Mouse (Mus musculus) right cerebral cortex, adult 18-20 months (tissue): ENCODE data around the gene Vapb.

ENCODE experiments used
- DNase-seq: peaks from one replicate; pipeline ENCODE4 v3.0.0; 2022; ENCODE audit warnings: mixed read lengths

Vapb gene

GRCm38 (mm10) chr2:173794018-173794417, 56.7 kb downstream of the Vapb start:
- DNase-seq: no peak

DNA sequence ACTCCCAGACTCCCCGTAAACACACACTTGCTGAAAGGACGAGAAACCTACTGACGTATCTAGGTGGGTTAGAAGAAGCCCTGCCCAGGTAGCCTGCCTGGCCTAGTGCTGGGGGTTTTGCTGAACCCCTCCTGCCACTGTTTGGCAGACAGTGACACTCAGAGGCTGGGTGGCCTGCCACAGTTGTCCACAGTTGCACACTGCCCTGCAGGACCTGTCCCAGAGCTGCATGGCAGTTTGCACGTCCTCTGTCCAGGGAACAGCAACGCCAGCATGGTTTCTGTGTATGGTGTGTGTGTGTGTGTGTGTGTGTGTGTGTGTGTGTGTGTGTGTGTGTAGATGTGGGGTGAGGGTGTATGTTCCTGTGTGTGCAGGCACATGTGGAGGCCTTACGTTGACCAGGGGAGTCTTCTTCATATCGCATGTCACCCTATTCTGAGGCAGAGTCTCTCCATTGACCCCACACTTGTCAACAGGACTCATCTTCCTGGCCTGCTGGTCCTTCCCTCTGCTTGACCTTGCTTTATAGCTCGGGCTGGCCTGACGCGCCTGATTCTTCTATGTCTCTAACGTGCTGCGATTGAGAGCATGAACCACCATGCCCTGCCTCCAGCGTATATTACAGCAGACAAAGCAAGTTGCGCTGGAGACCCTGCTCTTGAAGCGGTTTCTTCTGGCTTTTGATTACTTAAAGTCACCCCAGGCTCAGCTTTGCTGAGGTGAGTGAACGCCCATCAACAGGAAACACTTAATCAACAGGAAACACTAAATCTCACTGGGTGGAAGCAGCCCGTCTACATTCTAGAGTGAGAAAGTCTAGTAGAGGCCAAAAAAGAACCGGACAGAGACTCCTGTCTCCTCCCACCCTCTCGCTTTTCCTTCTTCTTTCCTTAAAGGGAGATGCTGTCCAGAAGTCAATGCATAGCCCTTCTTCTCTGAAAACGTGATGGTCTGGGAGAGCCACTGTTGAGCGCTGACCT, 57.5 kb downstream of the Vapb start:
- DNase-seq: no peak

GRCm38 (mm10) chr2:173795801-173796673, 58.7 kb downstream of the Vapb start:
- DNase-seq: no peak

DNA sequence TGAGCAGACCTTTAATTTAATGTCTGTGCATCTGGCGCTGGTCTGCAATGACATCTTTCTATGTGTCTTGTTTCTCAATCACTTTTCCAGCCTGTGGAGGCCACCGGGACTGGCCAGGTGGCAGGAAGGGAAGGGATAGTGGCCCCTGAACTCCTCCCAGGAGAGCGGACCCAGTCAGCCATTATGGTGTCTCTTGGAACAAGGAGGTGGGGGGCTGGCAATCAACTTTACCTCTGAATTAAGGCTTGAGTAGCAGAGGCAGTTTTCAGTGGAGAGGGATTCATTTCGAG, 59.3 kb downstream of the Vapb start:
- DNase-seq: no peak

DNA sequence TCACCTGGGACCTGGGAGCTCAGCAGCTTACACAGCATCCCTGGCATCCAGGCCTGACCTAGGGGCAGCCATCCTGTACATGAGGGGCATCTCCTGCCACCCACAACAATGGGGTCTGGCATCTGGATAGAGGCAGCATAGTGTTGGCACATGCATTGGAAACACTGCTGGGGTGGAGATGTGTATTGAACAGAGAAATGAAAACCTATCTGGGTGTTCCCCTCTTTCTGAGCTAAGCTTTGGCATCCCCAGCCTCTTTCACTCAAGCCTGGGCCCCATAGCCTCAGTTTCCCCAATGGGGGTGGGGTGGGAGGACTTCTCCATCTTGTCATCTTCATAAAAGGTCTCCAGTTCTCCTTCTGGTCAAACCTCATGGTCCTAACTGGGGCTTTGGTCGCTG, 62.2 kb downstream of the Vapb start:
- no peak for DNase-seq

DNA sequence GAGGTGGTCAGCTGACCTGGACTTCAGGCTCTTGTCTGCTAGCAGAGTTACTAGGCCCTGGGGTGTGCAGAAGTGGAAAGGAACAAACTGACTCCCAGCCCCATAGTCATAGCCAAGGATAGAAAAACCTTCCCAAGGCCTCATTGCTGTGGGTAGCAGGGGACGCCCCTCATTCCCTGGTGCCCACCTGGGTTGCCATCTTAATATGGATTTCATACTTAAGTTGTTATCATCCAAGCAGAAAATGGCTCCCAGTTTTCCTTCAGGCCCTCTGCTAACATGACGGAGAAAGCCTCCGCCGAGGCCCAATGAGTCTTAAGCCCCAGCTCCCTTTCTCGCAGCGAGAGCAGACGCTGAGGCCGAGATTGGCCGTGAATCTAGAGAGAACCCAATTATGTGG, 63.3 kb downstream of the Vapb start:
- DNase-seq: no peak

DNA sequence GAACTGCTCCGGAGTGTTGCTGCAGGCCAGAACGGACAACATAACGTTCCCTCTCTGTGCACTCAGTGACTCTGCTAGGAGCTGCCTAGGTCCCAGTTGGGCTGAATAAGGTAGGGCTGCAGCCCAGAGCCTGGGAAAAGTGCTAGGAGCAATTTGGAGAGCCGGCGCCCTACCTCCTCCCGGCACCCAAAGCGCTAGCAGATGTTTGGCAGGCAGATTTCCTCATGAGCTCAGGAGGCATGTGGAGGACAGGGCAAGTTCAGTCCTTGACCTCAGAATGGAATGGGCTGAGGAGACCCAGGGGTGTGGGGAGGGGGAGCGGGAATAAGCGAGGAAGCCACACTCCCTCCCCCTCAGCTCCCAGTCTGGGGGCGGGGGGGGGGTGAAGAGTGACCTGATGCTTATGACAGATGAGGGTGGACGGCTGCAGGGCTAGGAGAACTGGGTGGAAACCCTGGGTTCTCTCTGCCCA, 64.1 kb downstream of the Vapb start:
- no peak for DNase-seq

DNA sequence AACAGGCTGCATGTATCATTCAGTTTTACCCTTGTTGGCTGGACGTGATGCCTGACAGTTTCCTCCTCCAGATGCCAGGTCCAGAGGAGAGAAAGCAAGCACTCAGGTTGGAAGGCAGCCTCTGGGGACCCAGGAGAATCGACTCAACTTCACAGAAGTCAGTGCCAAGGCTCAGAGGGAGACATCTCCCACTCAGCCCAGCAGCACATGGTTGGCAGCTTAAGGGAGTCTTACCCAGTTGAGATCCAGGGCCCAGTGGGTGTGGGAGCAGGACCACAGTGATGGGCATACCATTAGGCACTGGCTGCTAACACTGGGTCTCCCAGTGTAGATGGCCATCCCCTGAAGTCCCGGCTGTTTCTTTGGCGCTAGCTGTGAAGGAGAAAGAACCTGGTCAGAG, 64.9 kb downstream of the Vapb start:
- DNase-seq: no peak

DNA sequence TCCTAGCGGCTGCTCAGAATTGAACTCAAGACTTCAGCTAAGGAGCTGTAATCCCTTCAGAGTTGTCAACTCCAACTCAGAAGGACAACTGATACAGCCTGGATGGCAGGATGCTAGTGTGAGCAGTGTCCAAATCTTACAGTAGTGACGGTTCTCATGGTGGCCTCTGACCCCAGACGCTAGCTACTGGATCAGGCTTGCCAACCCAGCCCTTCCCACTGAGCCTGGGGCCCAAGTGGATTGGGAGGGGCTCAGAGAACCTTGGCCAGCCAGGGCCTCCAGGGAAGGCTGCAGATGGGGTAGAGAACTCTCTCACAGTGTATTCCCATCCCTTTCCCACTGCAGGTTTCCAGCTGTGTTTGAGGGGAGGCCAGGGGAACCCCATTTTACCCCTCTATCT, 65.6 kb downstream of the Vapb start:
- DNase-seq: no peak

GRCm38 (mm10) chr2:173803827-173804226, 66.5 kb downstream of the Vapb start:
- no peak for DNase-seq

GRCm38 (mm10) chr2:173806621-173807020, 69.3 kb downstream of the Vapb start:
- no peak for DNase-seq

GRCm38 (mm10) chr2:173808942-173809341, 71.6 kb downstream of the Vapb start:
- no peak for DNase-seq

DNA sequence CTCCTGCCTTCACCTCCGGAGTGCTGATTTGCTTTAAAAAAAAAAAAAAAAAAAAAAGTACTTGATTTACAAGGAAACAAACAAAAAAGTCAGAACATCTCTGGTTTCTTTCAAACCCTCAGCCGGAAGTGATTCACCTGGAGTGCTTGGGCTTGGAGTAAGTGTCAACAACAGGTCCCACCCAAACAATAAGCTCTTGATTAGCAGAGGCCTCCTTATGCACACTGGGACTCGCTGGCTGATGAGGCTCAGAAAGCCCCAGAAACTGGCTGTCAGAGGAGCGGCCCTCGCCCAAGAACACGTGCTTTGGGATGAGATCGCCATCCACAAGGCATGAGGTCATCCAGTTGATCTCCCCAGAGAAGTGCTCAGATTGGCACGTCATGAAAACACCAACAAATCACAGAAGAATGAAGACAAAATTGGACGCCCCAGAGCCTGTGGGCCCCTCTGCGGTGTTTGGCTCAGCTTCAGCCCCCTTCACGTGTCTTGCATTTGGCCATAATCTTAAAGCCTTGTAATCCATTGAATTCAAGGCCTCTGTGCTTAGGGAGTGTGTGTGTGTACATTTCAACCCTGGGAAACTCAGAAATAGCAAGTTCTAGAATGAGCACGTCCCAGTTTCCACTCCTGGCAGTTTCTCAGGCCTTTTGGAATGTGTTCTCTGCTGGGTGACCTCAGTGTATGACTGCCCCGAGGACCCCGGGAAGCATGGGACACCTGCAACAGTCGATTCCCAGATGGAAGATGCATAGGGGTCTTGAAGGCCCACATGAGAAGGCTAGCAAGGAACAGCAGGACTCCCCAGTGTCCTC, 72.9 kb downstream of the Vapb start:
- DNase-seq: no peak

- no peak for DNase-seq
Measured at GRCm38 (mm10) chr2:173810851-173811130, 73.5 kb downstream of the Vapb start.

- no peak for DNase-seq
Measured at GRCm38 (mm10) chr2:173811850-173812249, 74.5 kb downstream of the Vapb start.

DNA sequence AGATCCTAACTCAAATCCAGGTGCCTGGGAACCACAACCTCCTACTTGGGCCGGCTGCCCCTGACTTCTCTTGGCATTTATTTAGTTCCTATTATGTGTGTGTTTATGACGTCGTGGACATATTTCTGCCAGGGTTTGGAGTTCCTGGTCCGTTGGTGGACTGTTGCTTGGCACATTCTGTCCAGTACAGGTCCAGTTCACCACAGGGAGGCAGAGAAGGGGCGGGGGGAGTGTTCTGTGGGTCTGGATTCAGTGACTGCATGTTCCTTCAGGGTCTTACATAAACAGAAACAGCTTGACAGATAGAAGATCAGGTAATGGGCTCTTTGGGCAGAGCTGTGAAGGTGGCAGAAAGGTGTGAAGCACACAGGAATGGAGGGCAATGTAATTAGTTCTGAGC, 75.8 kb downstream of the Vapb start:
- DNase-seq: no peak

GRCm38 (mm10) chr2:173826287-173826686, 89.0 kb downstream of the Vapb start:
- DNase-seq: no peak

- no peak for DNase-seq
Measured at GRCm38 (mm10) chr2:173827228-173827627, 89.9 kb downstream of the Vapb start.

DNA sequence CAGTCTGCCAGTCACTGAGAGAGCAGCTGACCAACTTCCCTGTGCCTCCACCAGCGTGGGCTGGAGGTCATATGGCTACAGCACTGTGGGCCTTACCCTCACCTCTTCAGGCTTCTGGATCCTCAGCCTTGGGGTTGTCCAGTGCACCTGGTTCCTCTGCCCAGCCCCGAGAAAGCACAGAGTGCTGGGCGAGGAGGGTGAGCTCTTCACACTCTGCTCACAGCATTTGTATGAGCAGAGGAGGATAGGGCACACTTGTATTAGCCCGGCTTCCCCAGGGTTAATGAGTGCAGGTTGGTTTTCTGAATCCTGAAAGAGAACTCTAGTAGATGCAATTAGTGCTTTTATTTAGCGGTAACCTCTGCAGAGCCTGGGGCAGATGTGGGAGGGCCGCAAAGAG, 90.8 kb downstream of the Vapb start:
- no peak for DNase-seq

GRCm38 (mm10) chr2:173832828-173833492, 95.6 kb downstream of the Vapb start:
- no peak for DNase-seq
